Mouse (Mus musculus): ENCODE results near the gene Trim67.

- TF ChIP-seq ZNF384 (IDR thresholded peaks at IDR 0.05; ENCODE audit: low read depth, low read length) (no peak), ZC3H11A (IDR thresholded peaks at IDR 0.05; ENCODE audit: borderline replicate concordance, low read depth, low read length) (no peak), MAFK (IDR thresholded peaks at IDR 0.05; ENCODE audit: insufficient read depth, low read depth, low read length) (no peak), CHD2 (IDR thresholded peaks at IDR 0.05; ENCODE audit: low read depth, low read length) (no peak)
Measured at GRCm38 (mm10) chr8:124754792-124755190, 38.1 kb upstream of the Trim67 start.

All from ES-E14 (cell line).